Mouse (Mus musculus) erythroblast, embryonic 14.5 days (primary cell): ENCODE results near the gene Frmd5.

Source experiments
- GATA1 ChIP-seq: IDR thresholded peaks from 2 replicates; pipeline ENCODE4 v1.6.1; 2012; ENCODE audit warnings: low read length, inconsistent platforms, mixed read lengths
- TAL1 ChIP-seq: IDR thresholded peaks from 3 replicates; pipeline ENCODE4 v1.6.1; 2012; ENCODE audit warnings: low read length, inconsistent platforms, mixed read lengths

DNA sequence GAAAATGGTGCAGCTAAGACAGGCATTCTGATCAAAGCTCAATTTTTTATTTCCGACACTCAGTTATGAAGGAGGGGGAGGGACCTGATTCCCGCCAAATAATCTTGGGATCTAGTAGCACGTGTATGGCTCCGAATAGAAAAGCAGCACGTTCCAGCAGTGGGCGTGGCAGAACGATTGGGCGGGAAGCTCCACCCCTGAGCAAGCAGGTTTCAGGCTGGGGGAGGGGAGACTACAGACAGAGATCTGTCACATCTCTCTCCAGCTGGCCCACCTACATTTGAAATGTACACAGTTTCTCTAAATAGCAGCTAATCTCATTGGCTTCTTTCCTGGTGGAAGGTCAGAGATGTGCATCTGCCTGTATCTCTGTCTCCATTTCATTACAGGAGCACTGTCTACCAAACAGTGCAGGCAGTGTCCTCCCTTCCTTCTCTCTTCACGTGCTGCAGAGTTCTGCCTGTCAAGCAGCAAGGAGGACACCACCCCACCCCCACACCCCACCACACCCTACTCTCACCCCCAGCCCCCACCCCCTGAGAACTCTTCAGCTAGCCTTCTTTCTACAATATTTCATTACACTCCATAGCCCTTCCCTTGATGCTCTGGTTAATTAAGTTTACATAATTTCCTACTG lies 95.0 kb downstream of the Frmd5 start:
- TF ChIP-seq TAL1 = no peak
- TF ChIP-seq GATA1 = no peak
